Mouse (Mus musculus): ENCODE measurements around the gene Ddx43. TPM values are rescaled to one million over a fixed set of nuclear protein-coding genes. Genes with fewer than 3 reads are reported as not detected.

Ddx43 gene
- polyA plus RNA-seq, 1 experiment from 2014 or later: 0.17 TPM

GRCm38 (mm10) chr9:78375486-78375885 lies 20.1 kb upstream of the Ddx43 start:
- H3K27ac ChIP-seq: no peak overlapping the region
- 66% methylated on average over 4 of the region's 4 CpGs for WGBS
- ATAC-seq (ENCODE audit: borderline replicate concordance, extremely low read depth, low FRiP score, low TSS enrichment): no peak
- no peak overlapping the region for H3K4me2 ChIP-seq
- H3K9me3 ChIP-seq: no peaks in the 10 kb centered on the region
- no peak overlapping the region for H3K9ac ChIP-seq
- H3K36me3 ChIP-seq: no peaks in the 10 kb centered on the region
- H3K27me3 ChIP-seq: peaks cover 5% of the 10 kb centered on the region; the same call in 1 of the 2 replicates
- no peak overlapping the region for H3K4me3 ChIP-seq
- H3K4me1 ChIP-seq: peaks cover 12% of the 10 kb centered on the region

- WGBS: 35% methylated on average over 8 of the region's 8 CpGs
- Histone ChIP-seq H3K4me2 (peak overlapping the region; percentile 60), H3K27me3 (peaks cover 5% of the 10 kb centered on the region; the same call in 1 of the 2 replicates), H3K9ac (no peak overlapping the region), H3K9me3 (no peaks in the 10 kb centered on the region), H3K4me3 (peak overlapping the region; percentile 21; the same call in 1 of the 2 replicates), H3K36me3 (no peaks in the 10 kb centered on the region), H3K4me1 (peaks cover 12% of the 10 kb centered on the region), H3K27ac (no peak overlapping the region)
- ATAC-seq (ENCODE audit: borderline replicate concordance, extremely low read depth, low FRiP score, low TSS enrichment): no peak
Measured at GRCm38 (mm10) chr9:78377546-78377945, 18.0 kb upstream of the Ddx43 start.

GRCm38 (mm10) chr9:78378113-78378785 lies 17.3 kb upstream of the Ddx43 start, which contains the start of gene Ooep:
Gene Ooep (minus strand): TSS chr9:78378725.
- peak within 1 kb of the TSS; percentile 60 for H3K4me2 ChIP-seq
- peaks cover 12% of the 10 kb centered on the region for H3K4me1 ChIP-seq
- no peaks in the 10 kb centered on the region for H3K9me3 ChIP-seq
- 5% methylated on average over 23 of the region's 23 CpGs for WGBS
- peak within 1 kb of the TSS; percentile 21 for H3K4me3 ChIP-seq
- no peaks in the 10 kb centered on the region for H3K36me3 ChIP-seq
- no peak within 1 kb of the TSS for H3K27ac ChIP-seq
- peak; percentile 68; the same call in 1 of the 2 replicates for ATAC-seq (ENCODE audit: borderline replicate concordance, extremely low read depth, low FRiP score, low TSS enrichment)
- peaks cover 5% of the 10 kb centered on the region; the same call in 1 of the 2 replicates for H3K27me3 ChIP-seq
- 0 out of 2 replicates have a peak within 1 kb of the TSS, but pooled peaks have one; percentile 4 for H3K9ac ChIP-seq

GRCm38 (mm10) chr9:78385893-78386292 lies 9.7 kb upstream of the Ddx43 start:
- ATAC-seq (ENCODE audit: borderline replicate concordance, extremely low read depth, low FRiP score, low TSS enrichment): no peak
- Histone ChIP-seq H3K9ac (no peak overlapping the region), H3K36me3 (no peaks in the 10 kb centered on the region), H3K9me3 (no peaks in the 10 kb centered on the region), H3K27ac (no peak overlapping the region), H3K4me3 (no peak overlapping the region), H3K4me1 (no peaks in the 10 kb centered on the region), H3K4me2 (no peak overlapping the region), H3K27me3 (no peaks in the 10 kb centered on the region)
- WGBS: 46% methylated on average over 3 of the region's 3 CpGs

DNA sequence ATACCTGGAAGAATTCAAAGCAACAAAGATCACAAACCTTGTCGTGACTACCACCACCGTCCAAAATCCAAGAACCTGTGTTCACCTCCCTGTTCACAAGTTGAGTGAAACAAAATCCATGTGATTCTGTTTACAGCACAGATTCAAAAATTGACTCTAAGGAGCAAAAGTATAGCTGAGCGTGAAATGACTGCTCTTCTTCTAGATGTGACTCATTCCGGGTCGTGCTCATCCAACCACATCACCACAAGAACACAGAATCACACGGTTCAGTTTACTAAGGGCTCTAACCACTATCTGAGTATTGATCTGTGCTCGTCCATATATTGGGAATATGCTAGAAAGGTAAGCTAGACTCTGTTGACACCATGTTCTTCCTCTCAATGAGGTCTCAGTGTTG lies 8.6 kb upstream of the Ddx43 start:
- Histone ChIP-seq H3K9me3 (no peaks in the 10 kb centered on the region), H3K27ac (no peak overlapping the region), H3K4me1 (no peaks in the 10 kb centered on the region), H3K36me3 (no peaks in the 10 kb centered on the region), H3K27me3 (0 out of 2 replicates have a peak, but pooled peaks cover 5% of the 10 kb centered on the region), H3K4me2 (no peak overlapping the region), H3K4me3 (no peak overlapping the region), H3K9ac (no peak overlapping the region)
- no peak for ATAC-seq (ENCODE audit: borderline replicate concordance, extremely low read depth, low FRiP score, low TSS enrichment)
- 85% methylated on average over 7 of the region's 7 CpGs for WGBS

DNA sequence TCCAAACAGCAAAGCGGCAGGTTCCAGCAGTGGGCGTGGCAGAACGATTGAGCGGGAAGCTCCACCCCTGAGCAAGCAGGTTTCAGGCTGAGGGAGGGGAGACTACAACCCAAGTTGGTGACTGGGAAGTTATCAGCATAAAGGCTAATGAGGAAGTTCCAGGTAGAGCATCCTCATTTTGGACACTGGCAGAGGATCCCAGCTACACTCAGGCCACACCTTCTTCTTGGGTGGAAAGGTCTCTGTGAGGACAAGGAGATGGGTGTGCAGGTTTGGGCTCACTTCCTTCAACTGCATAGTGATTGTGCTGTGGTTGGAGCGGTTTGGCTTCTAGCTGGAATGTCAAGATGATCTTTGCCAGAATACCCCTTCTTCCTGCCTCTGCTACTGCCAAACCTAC lies 5.6 kb upstream of the Ddx43 start:
- Histone ChIP-seq H3K4me3 (no peak overlapping the region), H3K4me1 (no peaks in the 10 kb centered on the region), H3K36me3 (no peaks in the 10 kb centered on the region), H3K27me3 (peaks cover 27% of the 10 kb centered on the region), H3K9me3 (no peaks in the 10 kb centered on the region), H3K4me2 (no peak overlapping the region), H3K27ac (no peak overlapping the region), H3K9ac (no peak overlapping the region)
- WGBS: 42% methylated on average over 5 of the region's 5 CpGs
- ATAC-seq (ENCODE audit: borderline replicate concordance, extremely low read depth, low FRiP score, low TSS enrichment): no peak

GRCm38 (mm10) chr9:78393741-78394140 lies 1.8 kb upstream of the Ddx43 start:
- Histone ChIP-seq H3K27ac (no peak overlapping the region), H3K9ac (no peak overlapping the region), H3K4me3 (no peak overlapping the region), H3K36me3 (no peaks in the 10 kb centered on the region), H3K9me3 (no peaks in the 10 kb centered on the region), H3K27me3 (peaks cover 54% of the 10 kb centered on the region), H3K4me1 (peaks cover 7% of the 10 kb centered on the region; the same call in 1 of the 2 replicates), H3K4me2 (no peak overlapping the region)
- WGBS: 72% methylated on average over 10 of the region's 10 CpGs
- no peak for ATAC-seq (ENCODE audit: borderline replicate concordance, extremely low read depth, low FRiP score, low TSS enrichment)

GRCm38 (mm10) chr9:78394602-78395001 lies 975 bp upstream of the Ddx43 start:
- ATAC-seq (ENCODE audit: borderline replicate concordance, extremely low read depth, low FRiP score, low TSS enrichment): no peak
- no peak overlapping the region for H3K4me2 ChIP-seq
- WGBS: 61% methylated on average over 7 of the region's 7 CpGs
- peaks cover 54% of the 10 kb centered on the region for H3K27me3 ChIP-seq
- no peaks in the 10 kb centered on the region for H3K9me3 ChIP-seq
- no peaks in the 10 kb centered on the region for H3K36me3 ChIP-seq
- no peak overlapping the region for H3K4me3 ChIP-seq
- H3K27ac ChIP-seq: no peak overlapping the region
- H3K9ac ChIP-seq: no peak overlapping the region
- H3K4me1 ChIP-seq: peaks cover 7% of the 10 kb centered on the region; the same call in 1 of the 2 replicates

- no peaks in the 10 kb centered on the region for H3K9me3 ChIP-seq
- peaks cover 54% of the 10 kb centered on the region for H3K27me3 ChIP-seq
- WGBS: 31% methylated on average over 11 of the region's 11 CpGs
- no peak overlapping the region for H3K9ac ChIP-seq
- H3K4me2 ChIP-seq: peak overlapping the region; percentile 61
- peak overlapping the region; percentile 36 for H3K4me3 ChIP-seq
- no peak overlapping the region for H3K27ac ChIP-seq
- peaks cover 7% of the 10 kb centered on the region; the same call in 1 of the 2 replicates for H3K4me1 ChIP-seq
- no peaks in the 10 kb centered on the region for H3K36me3 ChIP-seq
- no peak for ATAC-seq (ENCODE audit: borderline replicate concordance, extremely low read depth, low FRiP score, low TSS enrichment)
Measured at GRCm38 (mm10) chr9:78395244-78395629, 340 bp upstream of the Ddx43 start.

DNA sequence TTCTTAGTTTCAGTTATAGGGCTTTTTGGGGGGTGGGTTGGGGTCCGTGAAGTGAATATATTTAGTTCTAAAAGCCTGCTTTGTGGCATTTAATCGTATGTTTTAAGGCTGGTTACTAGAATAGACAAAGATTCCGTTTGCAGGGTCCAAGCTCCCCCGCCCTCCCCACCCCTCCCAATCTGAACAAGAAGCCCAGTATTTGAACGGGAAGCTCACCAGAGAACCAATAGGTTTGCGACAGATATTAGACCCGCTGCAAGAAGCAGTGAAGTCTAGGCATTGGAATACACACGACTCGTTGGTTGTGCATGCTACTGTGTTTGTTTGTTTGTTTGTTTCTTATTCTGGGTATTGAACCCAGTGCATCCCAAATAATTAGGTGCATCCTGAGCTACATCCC lies 940 bp downstream of the Ddx43 start:
- Histone ChIP-seq H3K27ac (no peak overlapping the region), H3K9ac (no peak overlapping the region), H3K4me1 (peaks cover 7% of the 10 kb centered on the region; the same call in 1 of the 2 replicates), H3K27me3 (peaks cover 51% of the 10 kb centered on the region), H3K4me3 (no peak overlapping the region), H3K36me3 (no peaks in the 10 kb centered on the region), H3K9me3 (no peaks in the 10 kb centered on the region), H3K4me2 (no peak overlapping the region)
- 54% methylated on average over 9 of the region's 9 CpGs for WGBS
- ATAC-seq (ENCODE audit: borderline replicate concordance, extremely low read depth, low FRiP score, low TSS enrichment): no peak

GRCm38 (mm10) chr9:78400570-78400969 lies 5.0 kb downstream of the Ddx43 start:
- Histone ChIP-seq H3K4me2 (no peak overlapping the region), H3K4me3 (no peak overlapping the region), H3K27ac (no peak overlapping the region), H3K27me3 (peaks cover 21% of the 10 kb centered on the region), H3K9me3 (no peaks in the 10 kb centered on the region), H3K9ac (no peak overlapping the region), H3K4me1 (peaks cover 6% of the 10 kb centered on the region; the same call in 1 of the 2 replicates), H3K36me3 (no peaks in the 10 kb centered on the region)
- ATAC-seq (ENCODE audit: borderline replicate concordance, extremely low read depth, low FRiP score, low TSS enrichment): no peak
- WGBS: 44% methylated on average over 5 of the region's 5 CpGs

- Histone ChIP-seq H3K36me3 (no peaks in the 10 kb centered on the region), H3K4me3 (no peak overlapping the region), H3K4me2 (no peak overlapping the region), H3K9me3 (no peaks in the 10 kb centered on the region), H3K27me3 (peaks cover 11% of the 10 kb centered on the region), H3K4me1 (no peaks in the 10 kb centered on the region), H3K9ac (no peak overlapping the region), H3K27ac (no peak overlapping the region)
- 88% methylated on average over 7 of the region's 7 CpGs for WGBS
- no peak for ATAC-seq (ENCODE audit: borderline replicate concordance, extremely low read depth, low FRiP score, low TSS enrichment)
Measured at GRCm38 (mm10) chr9:78401596-78401995, 6.0 kb downstream of the Ddx43 start.
